Mouse (Mus musculus): ENCODE measurements around the gene Fancc.

DNA sequence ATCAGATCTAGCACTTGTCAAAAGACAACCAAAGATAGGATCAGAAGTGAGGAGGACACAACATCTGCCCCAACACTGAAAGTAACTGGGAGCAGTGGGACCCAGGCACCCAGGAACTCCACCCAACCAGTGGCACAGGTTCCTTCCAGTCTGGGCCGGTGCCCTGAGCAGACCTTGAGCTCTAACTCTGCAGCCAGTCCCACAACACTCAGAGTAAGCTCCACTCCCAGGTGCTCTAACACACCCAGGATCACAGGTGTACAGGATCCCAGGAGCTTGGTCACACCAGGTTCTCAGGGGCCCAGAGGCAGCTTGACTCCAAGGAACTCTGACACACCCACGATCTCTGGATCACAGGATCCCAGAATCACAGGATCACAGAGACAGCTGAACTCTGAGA lies 74.0 kb downstream of the Fancc start:
- TF ChIP-seq EP300 (IDR thresholded peaks at IDR 0.05; ENCODE audit: low read depth) (no peak), CTCF (IDR thresholded peaks at IDR 0.05; ENCODE audit: low read depth) (no peak)
